Mouse (Mus musculus) forelimb bud, embryonic 11.5 days (tissue): ENCODE results near the gene Igflr1.

ENCODE experiments used
- DNase-seq: peaks from one replicate; pipeline ENCODE4 v3.0.0-alpha.2; 2012; ENCODE audit warnings: low read depth, low spot score

Igflr1 gene

GRCm38 (mm10) chr7:30588676-30589434 is 23.6 kb downstream of the Igflr1 start, which contains the start of gene Kmt2b:
Gene Kmt2b (minus strand): TSS chr7:30588726.
- DNase-seq, result peak; percentile 98

GRCm38 (mm10) chr7:30589435-30590301 is 24.4 kb downstream of the Igflr1 start:
- DNase-seq, result peak; percentile 85

DNA sequence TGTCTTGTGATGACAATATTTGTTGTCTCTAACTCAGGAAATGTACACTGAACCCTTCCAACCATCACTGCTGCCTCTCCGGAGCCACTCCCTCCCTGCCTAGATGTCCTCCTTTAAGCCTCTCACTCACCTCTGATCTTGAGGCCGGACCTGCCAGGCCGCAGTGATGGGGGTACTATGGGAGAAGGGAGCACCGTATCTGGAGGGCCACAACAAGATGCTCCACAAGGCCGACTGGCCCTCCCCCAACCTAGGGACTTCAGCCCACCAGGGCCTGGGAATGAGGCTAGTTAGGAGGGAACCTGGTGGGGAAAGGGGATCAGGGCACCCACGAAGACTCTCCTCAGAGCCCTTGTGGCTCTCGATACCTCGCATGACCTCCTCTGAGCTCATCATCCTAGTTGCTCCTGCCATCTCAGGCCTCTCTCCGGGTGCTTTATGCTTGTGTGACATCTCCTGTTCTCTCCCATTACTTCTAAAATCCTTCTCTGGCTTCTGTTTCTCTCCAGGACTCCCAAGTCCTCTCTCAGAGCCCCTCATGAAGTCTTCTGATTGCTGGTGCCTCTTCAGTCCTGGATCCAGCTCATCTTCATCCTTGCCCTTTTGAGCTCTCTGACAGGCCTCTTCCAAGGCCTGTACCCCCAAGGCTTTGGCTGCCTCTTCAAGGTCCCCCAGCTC is 25.8 kb downstream of the Igflr1 start:
- no peak for DNase-seq

DNA sequence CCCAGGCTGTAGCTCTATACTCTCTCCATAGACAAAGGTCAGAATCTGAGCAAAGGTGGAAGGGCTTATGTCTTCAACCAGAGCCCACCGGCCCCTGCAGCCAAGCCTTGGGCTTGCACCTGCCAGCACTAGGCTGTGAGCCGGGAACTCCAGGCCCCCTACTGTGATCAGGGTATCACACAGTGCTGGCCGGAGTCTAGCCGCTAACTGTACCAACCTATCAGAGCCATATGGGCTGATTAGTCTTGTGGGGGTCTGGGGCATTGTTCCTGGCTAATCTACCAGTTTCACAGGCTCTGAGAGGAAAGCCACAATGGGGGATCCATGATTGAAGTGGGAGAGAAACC is 26.4 kb downstream of the Igflr1 start:
- DNase-seq, result no peak

GRCm38 (mm10) chr7:30592772-30593423 is 27.7 kb downstream of the Igflr1 start:
- DNase-seq, result no peak

- no peak for DNase-seq
Observed at GRCm38 (mm10) chr7:30593579-30594509, 28.6 kb downstream of the Igflr1 start.

DNA sequence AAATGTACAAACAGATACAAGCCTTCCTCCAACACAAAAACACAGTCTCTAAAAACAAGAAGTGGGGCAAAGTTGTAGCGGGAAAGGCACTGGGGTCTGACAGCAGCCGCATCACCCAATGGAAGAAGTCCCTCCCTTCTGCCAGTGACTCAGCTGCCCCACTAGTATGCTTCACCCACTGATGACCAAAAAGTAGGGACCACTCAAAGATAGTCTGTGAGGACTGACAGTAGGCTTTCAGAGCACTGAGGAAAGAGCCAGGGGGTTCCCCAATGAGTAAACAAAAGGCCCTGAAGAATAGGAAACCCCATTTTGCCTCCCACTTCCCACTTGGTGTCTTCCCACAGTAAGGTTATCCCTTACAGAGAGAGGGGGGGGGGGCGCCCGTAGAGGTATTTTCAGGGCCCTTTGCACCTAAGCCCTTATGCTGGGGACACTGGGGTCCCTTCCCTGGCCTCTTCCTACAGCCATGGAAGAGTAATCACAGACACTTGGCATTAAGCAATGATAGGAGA is 29.3 kb downstream of the Igflr1 start:
- DNase-seq, result no peak

DNA sequence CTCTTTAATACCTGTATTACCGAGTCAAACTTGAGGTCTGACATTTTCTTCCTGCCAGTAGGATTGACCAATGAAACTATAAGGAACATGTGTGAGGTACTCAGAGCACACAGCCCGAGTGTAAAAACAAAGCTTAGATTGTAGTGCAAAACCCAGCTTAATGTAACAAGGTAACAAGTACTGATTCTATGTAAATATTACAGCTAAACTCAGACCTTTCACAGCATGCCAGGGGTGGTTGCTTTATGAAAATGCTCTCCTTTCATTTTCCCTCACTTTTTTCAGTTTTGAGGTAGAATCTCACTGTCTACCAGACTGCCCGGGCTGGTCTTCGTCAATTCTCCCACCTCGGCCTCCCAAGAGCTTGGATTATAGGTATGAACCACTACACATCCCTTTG is 30.9 kb downstream of the Igflr1 start:
- no peak for DNase-seq

- DNase-seq, result no peak
Observed at GRCm38 (mm10) chr7:30596811-30597210, 31.6 kb downstream of the Igflr1 start.

DNA sequence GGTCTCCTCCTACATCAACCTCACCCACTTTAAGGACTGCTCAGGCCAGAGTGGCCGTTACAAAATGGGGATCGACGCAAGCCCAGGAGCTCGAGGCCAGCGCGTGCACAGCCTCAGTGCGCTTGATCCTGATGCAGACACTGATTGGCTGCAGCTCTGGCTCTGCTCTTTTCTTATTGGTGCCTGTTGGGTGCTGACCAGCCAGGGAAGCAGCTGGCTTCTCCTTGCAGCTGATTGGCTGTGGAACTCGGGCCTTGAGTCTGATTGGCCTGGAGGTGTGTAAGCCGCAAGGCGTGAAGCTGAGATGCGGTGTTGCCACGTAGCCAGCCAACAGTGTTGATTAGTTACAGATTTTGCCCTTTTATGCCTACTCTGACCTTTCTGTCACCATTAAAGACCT is 33.6 kb downstream of the Igflr1 start, which contains the start of gene Zbtb32:
Gene Zbtb32 (minus strand): TSS at position 124 of the 400 bp plus-strand sequence.
- no peak for DNase-seq

GRCm38 (mm10) chr7:30599933-30600353 is 34.7 kb downstream of the Igflr1 start:
- peak; percentile 74 for DNase-seq

- DNase-seq, result no peak
Observed at GRCm38 (mm10) chr7:30600651-30601050, 35.4 kb downstream of the Igflr1 start.

GRCm38 (mm10) chr7:30602583-30602982 is 37.4 kb downstream of the Igflr1 start:
- peak; percentile 46 for DNase-seq

- DNase-seq, result no peak
Observed at GRCm38 (mm10) chr7:30604424-30604823, 39.2 kb downstream of the Igflr1 start.

- no peak for DNase-seq
Observed at GRCm38 (mm10) chr7:30604944-30605343, 39.7 kb downstream of the Igflr1 start.

DNA sequence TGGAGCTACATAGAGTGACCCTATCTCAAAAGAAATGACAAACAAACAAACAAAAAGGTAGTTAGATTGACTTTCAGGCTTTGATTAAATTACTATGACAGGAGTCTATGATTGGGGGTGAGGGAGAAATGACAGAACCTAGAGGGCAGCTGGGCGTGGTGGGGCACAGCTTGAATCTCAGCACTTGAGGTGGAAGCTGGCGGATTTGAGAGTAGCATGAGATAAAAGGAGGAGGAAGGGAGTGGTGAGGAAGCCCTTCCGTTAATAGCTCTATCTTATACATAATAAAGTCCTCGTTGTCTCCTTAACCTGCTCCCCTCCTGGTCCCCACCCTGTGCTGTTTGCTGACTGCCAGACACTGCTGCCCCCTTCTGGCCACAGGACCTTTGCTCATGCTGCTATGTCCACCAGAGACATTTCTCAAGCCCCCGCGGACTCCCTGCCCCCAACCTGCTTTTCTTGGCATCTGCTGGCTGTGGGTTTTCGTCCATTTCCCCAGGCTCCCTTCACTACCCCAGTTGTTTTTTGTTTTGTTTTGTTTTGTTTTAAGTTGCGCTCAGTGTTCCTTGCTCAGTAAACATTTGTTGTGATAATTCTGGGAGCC is 42.6 kb downstream of the Igflr1 start:
- DNase-seq, result peak; percentile 56

DNA sequence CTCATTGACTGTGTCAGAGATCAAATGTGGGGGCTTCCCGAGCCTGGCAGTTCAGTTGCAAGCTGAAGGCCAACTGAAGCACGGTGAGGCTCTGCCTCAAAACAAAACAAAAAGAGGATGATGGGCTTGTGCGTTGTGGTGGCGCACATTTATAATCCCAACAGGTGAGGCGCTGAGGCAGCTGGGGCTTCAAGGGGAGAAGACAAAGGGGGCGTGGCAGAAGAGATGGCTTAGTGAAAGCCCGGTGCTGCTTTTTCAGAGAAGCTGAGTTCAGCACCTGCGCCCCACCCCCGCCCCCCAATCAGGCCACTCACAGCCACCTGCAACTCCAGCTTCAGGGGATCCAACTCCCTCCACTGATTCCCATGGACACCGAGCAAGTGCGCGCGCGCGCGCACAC is 43.2 kb downstream of the Igflr1 start:
- no peak for DNase-seq

GRCm38 (mm10) chr7:30610043-30610442 is 44.8 kb downstream of the Igflr1 start:
- DNase-seq, result no peak

DNA sequence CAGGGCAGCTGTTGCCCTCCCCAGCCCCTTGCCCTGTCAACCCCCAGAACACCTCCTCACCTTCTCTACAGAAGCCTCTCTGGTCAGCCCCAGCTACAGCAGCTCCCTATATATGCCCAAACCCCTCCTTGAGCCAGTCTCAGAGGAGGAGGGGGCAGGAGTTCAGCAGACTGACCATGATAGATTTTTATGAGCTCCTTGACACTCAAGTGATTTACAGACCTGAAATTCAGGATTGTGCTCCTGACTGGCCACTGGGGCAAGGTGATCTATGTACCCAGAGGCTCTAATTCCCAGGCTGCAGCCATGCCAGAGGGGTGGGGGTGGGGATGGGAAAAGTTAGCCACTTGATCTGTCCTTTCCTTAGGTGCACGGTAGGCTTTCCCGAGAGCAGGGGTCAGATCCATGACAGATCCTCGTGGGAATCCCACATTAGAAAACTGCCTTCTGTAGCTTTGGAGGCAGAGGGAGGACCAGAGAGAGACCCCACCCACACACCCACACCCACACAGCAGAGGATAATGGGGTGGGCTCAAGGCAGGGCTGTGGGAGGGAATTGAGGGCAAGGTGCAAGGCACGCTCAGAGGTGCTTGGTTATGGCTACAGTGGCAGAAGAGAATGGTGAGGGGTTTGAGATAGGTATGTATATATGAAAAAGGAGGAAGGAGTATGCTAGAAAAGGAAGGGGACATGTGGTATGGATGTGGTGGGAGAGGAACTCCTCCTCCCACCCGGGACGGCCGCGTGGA is 47.6 kb downstream of the Igflr1 start, which contains the start of gene Upk1a:
Gene Upk1a (minus strand): TSS at position 194 of the 749 bp plus-strand sequence.
- DNase-seq, result no peak
